Mouse (Mus musculus) right cerebral cortex, adult 2 months (tissue): ENCODE data around the gene Ppp1r14a.

Experiments used
- DNase-seq, 2 experiments: peaks; one replicate each; pipeline ENCODE4 v3.0.0; 2021 to 2022; ENCODE audit warnings: low spot score in 2 of 2

The Ppp1r14a gene

GRCm38 (mm10) chr7:29328984-29329383 is 39.9 kb downstream of the Ppp1r14a start:
- DNase-seq, result peak in 1 of 2 experiments; percentile 42

DNA sequence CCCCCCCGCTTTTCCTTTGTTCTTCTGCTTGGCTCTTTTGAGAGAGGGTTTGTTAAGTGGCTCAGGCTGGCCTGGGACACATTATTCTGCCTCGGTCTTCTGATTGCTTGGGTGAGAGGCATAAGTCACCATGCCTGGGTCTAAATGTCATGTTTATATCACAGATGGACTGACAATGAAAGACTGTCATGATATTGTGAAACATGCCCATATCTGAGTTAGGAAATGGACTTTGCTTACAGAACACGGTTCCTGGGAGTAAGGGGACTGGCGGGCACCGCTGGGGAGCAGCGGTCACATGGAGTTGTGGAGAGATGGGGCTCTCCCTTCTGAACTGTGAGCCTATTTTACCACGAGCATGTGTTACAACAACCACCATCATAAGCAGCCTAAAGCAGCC is 45.0 kb downstream of the Ppp1r14a start:
- no peak for DNase-seq

DNA sequence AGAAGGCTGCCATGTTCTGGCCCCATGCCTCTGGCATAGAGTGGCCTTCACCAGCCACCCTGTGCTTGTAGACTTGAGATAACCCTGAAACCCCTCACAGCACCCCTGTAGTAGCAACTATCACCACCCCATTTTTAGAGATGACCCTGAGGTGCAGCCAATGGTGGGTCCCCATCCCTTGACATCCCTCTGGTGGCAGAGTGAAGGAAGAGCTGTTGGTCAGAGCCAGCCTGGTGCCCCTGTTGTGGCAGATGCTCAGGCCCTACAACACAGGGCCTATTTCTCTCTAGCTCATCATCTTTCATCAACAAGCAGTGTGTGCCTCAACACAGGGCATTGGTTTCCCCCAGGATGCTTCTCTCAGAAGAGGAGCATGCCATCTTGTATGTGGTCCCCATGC is 46.2 kb downstream of the Ppp1r14a start:
- no peak for DNase-seq

DNA sequence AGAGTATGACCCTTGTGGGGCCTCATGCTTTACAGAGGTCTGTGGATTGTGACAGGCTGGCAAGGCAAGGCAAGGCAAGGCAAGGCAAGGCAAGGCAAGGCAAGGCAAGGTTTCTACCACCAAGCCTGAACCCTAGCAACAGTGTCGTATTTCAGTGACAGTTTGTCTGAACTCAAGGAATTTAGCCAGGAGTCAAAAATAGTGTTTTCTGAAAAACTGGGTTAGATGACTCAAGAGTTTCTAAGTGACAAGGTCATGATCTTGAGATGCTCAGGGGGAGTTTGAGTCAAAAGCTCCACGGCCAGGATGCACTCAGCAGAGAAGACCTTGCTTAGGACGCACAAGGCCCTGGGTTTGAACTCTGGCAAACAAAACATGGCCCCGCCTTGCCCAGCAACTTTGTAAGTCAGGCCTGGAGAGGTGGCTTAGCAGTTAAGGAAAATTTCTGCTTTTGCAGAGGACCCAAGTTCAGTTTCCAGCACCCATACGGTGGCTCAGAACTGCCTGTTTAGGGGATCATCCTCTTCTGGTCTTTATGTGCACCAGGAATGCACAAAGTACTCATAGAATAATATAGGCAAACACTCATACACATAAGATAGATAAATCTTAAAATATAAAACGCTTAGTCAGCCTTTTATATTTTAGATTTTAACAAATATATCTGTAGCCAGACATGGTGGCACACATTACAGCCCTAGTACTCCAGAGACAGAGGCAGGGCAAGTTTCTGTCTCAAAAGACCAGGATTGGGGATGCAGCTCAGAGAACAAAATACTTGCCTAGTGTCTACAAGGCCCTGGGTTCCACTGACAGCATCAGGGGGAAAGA is 46.9 kb downstream of the Ppp1r14a start:
- DNase-seq, result no peak

DNA sequence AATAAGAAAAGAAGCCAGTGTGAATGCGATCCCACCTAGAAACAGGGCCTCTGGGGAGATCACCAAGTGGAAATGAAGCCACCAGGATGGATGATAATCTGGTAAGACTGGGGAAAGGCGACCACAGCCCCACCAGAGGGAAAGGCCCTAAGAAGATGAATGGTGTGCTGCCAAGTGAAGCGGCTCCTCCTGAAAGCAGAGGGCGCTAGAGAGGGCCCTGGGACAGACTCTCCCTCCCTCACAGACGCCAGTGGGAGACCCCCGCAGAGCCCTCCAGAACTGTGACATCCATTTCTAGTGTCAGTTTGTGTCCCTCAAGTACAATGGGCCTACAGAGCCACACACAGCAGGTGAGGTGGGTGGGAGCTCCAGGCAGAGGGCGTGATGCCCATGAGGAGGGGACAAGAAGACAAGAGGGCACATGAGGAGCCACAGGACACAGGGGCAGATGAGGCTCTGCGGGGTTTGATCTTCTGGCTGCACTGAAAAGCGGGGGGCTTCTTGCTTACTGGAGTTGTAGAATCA is 47.7 kb downstream of the Ppp1r14a start:
- no peak for DNase-seq

DNA sequence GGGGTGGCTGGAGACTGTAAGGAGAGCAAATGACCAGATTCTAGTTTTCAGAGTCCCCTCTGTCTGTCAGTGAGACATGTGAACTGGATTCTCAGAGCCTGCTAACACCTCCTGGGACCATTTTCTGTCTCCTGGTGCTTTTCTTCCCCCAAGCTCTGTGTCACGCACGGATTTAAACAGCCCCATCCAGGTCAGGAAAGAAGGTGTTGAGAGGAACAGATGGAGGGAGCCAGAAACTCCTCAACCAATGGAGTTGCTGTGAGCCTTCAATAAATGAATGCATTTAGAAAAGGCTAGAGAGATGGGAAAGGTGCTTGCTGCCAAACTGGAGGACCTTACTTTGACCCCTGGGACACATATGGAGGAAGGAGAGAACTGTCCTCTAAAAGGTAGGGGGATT is 48.7 kb downstream of the Ppp1r14a start:
- DNase-seq, result no peak

- no peak for DNase-seq
These were observed 49.3 kb downstream of the Ppp1r14a start for GRCm38 (mm10) chr7:29338351-29338919.

GRCm38 (mm10) chr7:29338984-29339679 is 50.0 kb downstream of the Ppp1r14a start:
- DNase-seq, result no peak

DNA sequence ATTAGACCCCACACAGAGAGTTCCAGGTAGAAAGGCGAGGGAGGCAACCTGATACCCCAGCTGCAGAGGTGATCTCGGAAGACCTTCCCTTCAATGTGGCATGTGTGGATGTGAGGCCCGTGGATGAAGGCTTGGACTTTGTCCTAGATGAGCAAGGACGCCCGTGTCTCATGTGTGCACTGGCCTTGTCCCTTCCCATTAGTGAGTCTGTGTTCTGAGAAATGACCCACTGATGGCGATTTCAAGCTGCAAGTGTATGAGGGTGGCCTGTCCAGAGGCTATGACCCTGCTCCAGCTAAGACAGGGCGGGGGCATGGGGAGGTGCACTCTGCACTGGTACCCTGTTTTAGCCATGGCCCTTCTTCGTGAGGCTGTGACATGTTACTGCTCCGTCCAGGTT is 51.1 kb downstream of the Ppp1r14a start:
- no peak for DNase-seq

DNA sequence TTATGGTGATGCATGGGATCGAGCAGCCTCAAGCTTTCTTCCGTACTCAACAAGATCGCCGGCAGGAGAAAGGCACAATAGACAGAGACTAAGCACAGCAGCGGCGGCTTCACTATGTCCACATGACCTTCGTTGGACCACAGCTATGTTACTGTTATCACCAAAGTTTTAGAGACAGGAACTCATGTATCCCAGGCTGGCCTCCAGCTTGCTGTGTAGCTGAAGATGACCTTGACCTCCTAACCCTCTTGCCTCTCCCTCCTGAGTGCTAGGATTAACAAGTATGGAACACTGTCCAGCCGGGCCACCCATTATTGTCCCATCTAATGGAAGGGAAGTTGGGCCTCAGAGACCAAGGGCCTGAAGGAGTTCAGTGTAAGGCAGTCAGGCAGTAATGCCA is 51.7 kb downstream of the Ppp1r14a start:
- no peak for DNase-seq

DNA sequence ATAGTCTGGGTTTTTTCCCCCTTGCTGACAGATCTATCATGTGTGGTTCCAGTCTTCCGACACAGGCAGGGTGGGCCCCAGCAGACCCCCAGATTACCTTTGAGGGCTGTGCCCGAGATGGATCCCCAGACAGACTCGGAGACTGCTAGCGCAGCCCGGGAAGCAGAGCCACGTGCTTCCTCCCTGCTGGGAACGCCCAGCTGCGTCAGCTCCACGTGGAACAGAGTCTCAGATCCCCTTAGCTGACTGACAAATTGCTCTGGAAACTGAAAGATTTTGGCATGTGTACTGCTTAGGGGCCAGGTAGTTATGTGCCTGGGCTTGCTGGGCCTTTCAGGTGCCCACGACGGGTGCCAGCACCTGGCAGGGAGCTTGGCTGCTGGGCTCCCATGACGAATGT is 52.6 kb downstream of the Ppp1r14a start:
- DNase-seq, result no peak

- no peak for DNase-seq
These were observed 53.5 kb downstream of the Ppp1r14a start for GRCm38 (mm10) chr7:29342489-29343092.
